Mouse (Mus musculus) lung, adult 2 months (tissue): ENCODE measurements around the gene Gm10803.

Experiments
- CTCF ChIP-seq: fragments of 200-500 bp; IDR thresholded peaks from 2 replicates; pipeline ENCODE4 v1.5.1; 2011; ENCODE audit warnings: mild to moderate bottlenecking, low read length, control low read depth; ENCODE audit not compliant: insufficient read depth
- POLR2A ChIP-seq: fragments of 200-500 bp; IDR thresholded peaks from 2 replicates; pipeline ENCODE4 v1.6.1; 2011; ENCODE audit warnings: low read depth, mild to moderate bottlenecking, control low read depth, low read length, borderline replicate concordance; ENCODE audit errors: extremely low read depth

- TF ChIP-seq POLR2A: no peak
- no peak for TF ChIP-seq CTCF
Observed at GRCm38 (mm10) chr2:93587446-93587845, 27.1 kb downstream of the Gm10803 start.
